Mouse (Mus musculus) neural tube, embryonic 14.5 days (tissue): ENCODE measurements at regions not wholly inside any gene's neighbourhood (a gene's known extent, or its start where the extent isn't known, plus 50 kb on each side); places are given as distances from the start of the nearest gene placed in this dataset.

ENCODE experiments used
- ATAC-seq: fragments of 200-750 bp; cut with Nextera tagmentation; 2 replicates; pipeline ENCODE4 v1.8.0; 2017; ENCODE audit warnings: low read depth, mild to moderate bottlenecking, moderate TSS enrichment, moderate library complexity
- H3K27ac ChIP-seq: fragments of 300-500 bp; sonication (generic); 2 replicates; pipeline ENCODE4 v1.5.1; 2014; ENCODE audit warnings: low read depth, mild to moderate bottlenecking, control low read depth, low read length, moderate library complexity, mixed read lengths
- H3K27me3 ChIP-seq: fragments of 300-500 bp; sonication (generic); 2 replicates; pipeline ENCODE4 v1.6.1; 2014; ENCODE audit warnings: low read length; ENCODE audit not compliant: control insufficient read depth, insufficient read depth
- H3K36me3 ChIP-seq: fragments of 300-500 bp; sonication (generic); 2 replicates; pipeline ENCODE4 v1.6.1; 2014; ENCODE audit warnings: low read length, mixed read lengths; ENCODE audit not compliant: control insufficient read depth, insufficient read depth
- H3K4me1 ChIP-seq: fragments of 300-500 bp; sonication (generic); 2 replicates; pipeline ENCODE4 v1.6.1; 2014; ENCODE audit warnings: low read length; ENCODE audit not compliant: control insufficient read depth, insufficient read depth
- H3K4me2 ChIP-seq: fragments of 300-500 bp; sonication (generic); 2 replicates; pipeline ENCODE4 v1.6.1; 2014; ENCODE audit warnings: mild to moderate bottlenecking, low read depth, low read length, control low read depth
- H3K4me3 ChIP-seq: fragments of 300-500 bp; sonication (generic); 2 replicates; pipeline ENCODE4 v1.5.1; 2014; ENCODE audit warnings: low read depth, low read length, control low read depth, mixed read lengths
- H3K9ac ChIP-seq: fragments of 300-500 bp; sonication (generic); replicated peaks from 2 replicates; pipeline ENCODE4 v1.6.1; 2014; ENCODE audit warnings: low read depth, mild to moderate bottlenecking, control low read depth, low read length, mixed read lengths
- H3K9me3 ChIP-seq: fragments of 300-500 bp; sonication (generic); 2 replicates; pipeline ENCODE4 v1.6.1; 2016; ENCODE audit warnings: low read length; ENCODE audit not compliant: control insufficient read depth
- WGBS: fragments of 180-500 bp; shearing (Covaris S2); extraction: QIAGEN DNeasy Blood & Tissue Kit; methylation state at CpG from one replicate; pipeline ENCODE4 v1.1.7; 2014; 5-methylcytosine and 5-hydroxymethylcytosine counted together

DNA sequence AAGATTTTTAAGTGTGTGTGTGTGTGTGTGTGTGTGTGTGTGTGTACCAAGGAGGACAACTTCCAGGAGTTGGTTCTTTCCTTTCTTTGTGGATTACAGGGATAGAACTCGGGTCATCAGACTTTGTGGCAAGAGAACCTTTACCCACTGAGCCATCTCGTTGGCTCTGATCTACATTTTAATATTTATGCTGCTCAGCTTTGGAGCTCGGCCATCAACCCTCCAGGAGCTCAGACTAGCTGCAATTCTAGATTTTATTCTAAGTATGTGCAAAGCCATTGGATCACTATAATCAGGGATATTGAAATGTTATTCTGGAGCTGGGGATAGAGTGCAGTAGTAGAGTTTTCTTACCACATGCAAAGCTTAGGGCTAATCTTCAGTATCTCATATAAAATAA, 183.6 kb upstream of the Fam19a5 start:
- H3K9ac ChIP-seq = no peak overlapping the region
- no peak for ATAC-seq

DNA sequence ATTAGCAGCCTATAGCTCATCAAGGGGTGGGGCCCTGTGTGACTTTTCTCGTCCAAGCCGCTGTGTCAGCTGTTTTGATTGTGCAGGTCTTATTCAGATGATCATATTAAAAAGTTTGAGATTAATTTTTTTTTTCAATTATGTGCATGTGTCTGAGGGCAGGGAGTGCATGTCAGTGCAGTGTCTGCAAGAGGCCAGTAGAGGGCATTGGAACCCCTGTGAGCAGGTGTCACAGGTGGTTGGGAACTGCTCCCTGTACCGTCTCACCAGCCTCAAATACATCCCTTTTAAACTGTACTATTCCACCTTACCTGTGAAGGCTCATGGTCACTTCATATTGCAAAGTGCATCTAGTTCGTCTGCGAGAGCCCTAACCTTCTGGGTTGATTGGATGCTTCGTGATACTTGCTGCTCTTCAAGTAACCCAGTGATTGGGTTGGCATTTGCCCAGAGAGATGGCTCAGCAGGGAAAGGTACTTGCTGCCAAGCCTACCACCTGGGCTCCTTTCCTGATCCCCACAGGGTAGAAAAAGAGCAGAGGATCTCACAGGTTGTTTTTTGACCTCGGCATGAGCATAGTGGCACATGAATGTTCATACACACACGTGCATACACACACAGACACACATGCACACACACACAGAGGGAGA, 178.3 kb upstream of the Fam19a5 start:
- Histone ChIP-seq H3K9ac (no peak overlapping the region), H3K27me3 (no peaks in the 10 kb centered on the region), H3K9me3 (no peaks in the 10 kb centered on the region), H3K27ac (no peak overlapping the region), H3K4me1 (no peaks in the 10 kb centered on the region), H3K4me2 (no peak overlapping the region), H3K36me3 (no peaks in the 10 kb centered on the region), H3K4me3 (no peak overlapping the region)
- no peak for ATAC-seq
- WGBS = 53% methylated on average over 8 of the region's 8 CpGs

More for the DNA sequence above, 183.6 kb upstream of the Fam19a5 start:
- Histone ChIP-seq H3K9me3 (no peaks in the 10 kb centered on the region), H3K4me2 (no peak overlapping the region), H3K4me3 (no peak overlapping the region), H3K27me3 (no peaks in the 10 kb centered on the region), H3K36me3 (no peaks in the 10 kb centered on the region), H3K27ac (no peak overlapping the region), H3K4me1 (no peaks in the 10 kb centered on the region)
- WGBS = 77% methylated on average over 3 of the region's 3 CpGs

DNA sequence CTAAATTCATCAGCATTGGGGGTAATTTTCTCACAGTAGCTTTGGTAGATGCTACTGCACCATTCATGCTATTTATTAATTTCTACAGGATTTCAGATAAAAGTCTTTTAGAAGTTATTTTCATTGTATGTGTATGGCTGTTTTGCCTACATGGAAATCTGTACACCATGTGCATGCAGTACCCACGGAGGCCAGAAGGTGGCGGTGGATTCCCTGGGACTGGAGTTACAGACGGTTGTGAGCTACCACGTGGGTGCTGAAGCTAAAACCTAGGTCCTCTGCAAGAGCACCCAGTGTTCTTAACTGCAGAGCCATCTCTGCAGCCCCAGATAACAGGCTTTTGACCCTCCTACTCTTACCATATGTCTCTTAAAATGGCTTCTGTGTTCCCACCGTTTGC, 176.7 kb upstream of the Fam19a5 start:
- no peak overlapping the region for H3K9ac ChIP-seq
- H3K36me3 ChIP-seq = no peaks in the 10 kb centered on the region
- H3K4me3 ChIP-seq = no peak overlapping the region
- no peaks in the 10 kb centered on the region for H3K4me1 ChIP-seq
- WGBS = 51% methylated on average over 5 of the region's 5 CpGs
- H3K27me3 ChIP-seq = no peaks in the 10 kb centered on the region
- no peak for ATAC-seq
- H3K27ac ChIP-seq = no peak overlapping the region
- H3K4me2 ChIP-seq = no peak overlapping the region
- H3K9me3 ChIP-seq = no peaks in the 10 kb centered on the region

DNA sequence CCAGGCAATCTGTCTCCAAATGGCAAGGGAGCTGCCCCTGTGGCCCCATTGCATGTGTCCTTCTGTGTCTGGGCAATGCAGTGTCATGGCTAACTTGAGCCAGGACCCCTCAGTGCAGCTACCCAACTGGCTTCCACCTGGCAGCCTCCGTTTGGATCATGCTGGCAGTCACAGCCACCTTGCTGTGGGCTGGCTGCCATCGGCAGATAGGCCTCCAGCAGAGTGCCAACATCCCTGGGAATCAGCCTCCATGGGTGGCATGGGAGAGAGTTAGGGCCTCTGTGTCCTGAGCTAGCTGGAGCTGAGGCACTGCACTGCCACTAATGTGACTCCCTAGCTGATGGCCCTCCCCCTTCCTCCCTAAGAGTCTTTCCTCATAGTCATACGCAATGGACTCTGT, 174.7 kb upstream of the Fam19a5 start:
- 92% methylated on average over 3 of the region's 3 CpGs for WGBS
- Histone ChIP-seq H3K4me3 (no peak overlapping the region), H3K27ac (no peak overlapping the region), H3K27me3 (no peaks in the 10 kb centered on the region), H3K9ac (no peak overlapping the region), H3K36me3 (no peaks in the 10 kb centered on the region), H3K4me2 (no peak overlapping the region), H3K4me1 (no peaks in the 10 kb centered on the region), H3K9me3 (no peaks in the 10 kb centered on the region)
- ATAC-seq = no peak

DNA sequence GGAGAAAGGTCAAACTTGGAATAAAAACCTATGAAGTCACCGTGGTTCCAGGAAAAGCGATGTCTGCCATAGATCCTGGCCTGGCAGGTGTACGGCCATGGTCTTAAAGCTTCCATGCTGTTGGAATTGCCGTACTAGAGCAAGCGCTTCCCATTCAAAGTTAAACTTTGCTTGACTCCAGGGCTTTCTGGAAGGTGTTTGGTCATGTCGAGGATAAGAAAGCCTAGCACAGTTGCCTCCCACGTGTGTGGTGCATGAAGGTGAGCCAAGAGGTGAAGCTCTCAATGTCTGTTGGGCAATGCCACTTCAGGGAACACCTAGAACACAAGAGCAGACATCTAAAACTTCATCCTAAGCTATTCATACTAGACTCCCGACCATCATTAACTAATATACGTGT, 174.3 kb upstream of the Fam19a5 start:
- Histone ChIP-seq H3K9me3 (no peaks in the 10 kb centered on the region), H3K27me3 (no peaks in the 10 kb centered on the region), H3K36me3 (no peaks in the 10 kb centered on the region), H3K4me2 (no peak overlapping the region), H3K4me3 (no peak overlapping the region), H3K9ac (no peak overlapping the region), H3K27ac (no peak overlapping the region), H3K4me1 (no peaks in the 10 kb centered on the region)
- WGBS = 92% methylated on average over 9 of the region's 9 CpGs
- ATAC-seq = no peak

DNA sequence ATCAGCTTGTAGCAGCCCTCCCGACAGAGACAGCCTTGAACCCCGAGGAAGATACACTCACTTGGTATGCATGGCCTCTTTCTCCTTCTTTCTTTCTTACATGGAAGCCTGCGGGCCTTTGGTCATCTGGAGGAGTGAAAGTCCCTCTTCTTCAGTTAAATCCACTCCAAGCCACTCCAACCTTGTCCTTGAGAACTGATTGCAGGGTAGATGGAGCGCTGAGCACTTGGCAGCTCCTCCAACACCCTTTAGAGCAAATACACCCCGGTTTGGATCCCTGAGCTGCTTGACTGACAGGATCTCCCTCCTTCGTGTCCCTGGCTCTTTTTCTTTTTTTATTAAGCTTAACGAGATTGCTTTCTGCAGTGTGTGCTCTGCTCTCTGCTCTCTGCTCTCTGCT, 173.3 kb upstream of the Fam19a5 start:
- no peak overlapping the region for H3K9ac ChIP-seq
- no peaks in the 10 kb centered on the region for H3K27me3 ChIP-seq
- H3K4me3 ChIP-seq = no peak overlapping the region
- 84% methylated on average over 7 of the region's 7 CpGs for WGBS
- H3K9me3 ChIP-seq = no peaks in the 10 kb centered on the region
- H3K4me1 ChIP-seq = peaks cover 6% of the 10 kb centered on the region; the same call in 1 of the 2 replicates
- ATAC-seq = no peak
- no peak overlapping the region for H3K27ac ChIP-seq
- no peaks in the 10 kb centered on the region for H3K36me3 ChIP-seq
- H3K4me2 ChIP-seq = no peak overlapping the region

DNA sequence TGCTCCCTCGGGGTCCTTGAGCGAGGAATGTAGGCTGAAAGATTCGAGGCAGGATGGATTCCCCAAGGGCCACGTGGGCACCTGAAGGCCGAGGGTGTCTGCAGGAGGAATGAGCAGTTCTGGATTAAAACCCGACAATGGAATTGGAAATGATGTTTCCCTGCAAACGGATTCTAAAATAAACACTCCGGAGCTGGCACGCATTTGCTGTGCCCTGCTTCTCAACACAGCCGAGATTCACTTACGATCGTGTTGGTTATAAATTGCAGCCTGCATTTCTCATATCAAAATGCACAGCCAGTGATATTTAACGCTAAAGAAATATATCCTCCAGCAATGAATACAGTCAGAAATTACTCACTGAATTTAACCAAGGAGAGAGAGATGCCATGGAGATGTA, 169.4 kb upstream of the Fam19a5 start:
- no peak overlapping the region for H3K9ac ChIP-seq
- H3K36me3 ChIP-seq = no peaks in the 10 kb centered on the region
- WGBS = 67% methylated on average over 13 of the region's 13 CpGs
- no peak overlapping the region for H3K4me2 ChIP-seq
- H3K9me3 ChIP-seq = no peaks in the 10 kb centered on the region
- H3K4me3 ChIP-seq = no peak overlapping the region
- no peak overlapping the region; the same call in 1 of the 2 replicates for H3K27ac ChIP-seq
- peaks cover 6% of the 10 kb centered on the region; the same call in 1 of the 2 replicates for H3K4me1 ChIP-seq
- H3K27me3 ChIP-seq = no peaks in the 10 kb centered on the region
- ATAC-seq = no peak

DNA sequence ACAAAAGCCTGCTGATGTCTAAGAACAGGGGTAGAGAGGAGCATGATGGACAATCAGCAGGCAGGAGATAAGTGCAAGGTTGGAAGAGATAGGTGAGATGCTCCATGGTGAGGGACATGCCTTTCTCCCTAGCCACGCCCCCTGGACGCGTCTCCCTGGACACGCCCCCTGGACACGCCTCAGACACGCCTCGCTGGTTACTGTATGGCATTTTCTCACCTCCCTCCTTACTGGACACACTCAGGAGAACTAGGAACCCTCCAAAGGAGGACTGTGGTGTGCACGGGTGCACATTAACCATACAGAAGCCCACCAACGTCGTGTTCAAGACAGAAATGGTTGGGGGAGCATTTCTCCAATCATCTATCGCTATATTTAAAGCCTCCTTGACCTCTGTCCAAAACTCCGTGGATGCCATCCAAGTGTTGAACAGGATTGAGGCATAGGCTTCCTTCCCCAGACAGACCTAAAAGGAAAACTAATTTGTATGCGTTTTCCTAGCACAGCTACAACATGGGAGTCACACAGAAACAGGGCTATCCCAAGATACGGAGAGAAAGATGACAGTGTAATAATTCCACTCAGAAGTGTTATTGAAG, 168.4 kb upstream of the Fam19a5 start:
- Histone ChIP-seq H3K9me3 (no peaks in the 10 kb centered on the region), H3K27me3 (no peaks in the 10 kb centered on the region), H3K27ac (no peak overlapping the region), H3K4me2 (no peak overlapping the region), H3K9ac (no peak overlapping the region), H3K4me1 (peaks cover 6% of the 10 kb centered on the region; the same call in 1 of the 2 replicates), H3K4me3 (no peak overlapping the region), H3K36me3 (no peaks in the 10 kb centered on the region)
- 82% methylated on average over 14 of the region's 14 CpGs for WGBS
- no peak for ATAC-seq

DNA sequence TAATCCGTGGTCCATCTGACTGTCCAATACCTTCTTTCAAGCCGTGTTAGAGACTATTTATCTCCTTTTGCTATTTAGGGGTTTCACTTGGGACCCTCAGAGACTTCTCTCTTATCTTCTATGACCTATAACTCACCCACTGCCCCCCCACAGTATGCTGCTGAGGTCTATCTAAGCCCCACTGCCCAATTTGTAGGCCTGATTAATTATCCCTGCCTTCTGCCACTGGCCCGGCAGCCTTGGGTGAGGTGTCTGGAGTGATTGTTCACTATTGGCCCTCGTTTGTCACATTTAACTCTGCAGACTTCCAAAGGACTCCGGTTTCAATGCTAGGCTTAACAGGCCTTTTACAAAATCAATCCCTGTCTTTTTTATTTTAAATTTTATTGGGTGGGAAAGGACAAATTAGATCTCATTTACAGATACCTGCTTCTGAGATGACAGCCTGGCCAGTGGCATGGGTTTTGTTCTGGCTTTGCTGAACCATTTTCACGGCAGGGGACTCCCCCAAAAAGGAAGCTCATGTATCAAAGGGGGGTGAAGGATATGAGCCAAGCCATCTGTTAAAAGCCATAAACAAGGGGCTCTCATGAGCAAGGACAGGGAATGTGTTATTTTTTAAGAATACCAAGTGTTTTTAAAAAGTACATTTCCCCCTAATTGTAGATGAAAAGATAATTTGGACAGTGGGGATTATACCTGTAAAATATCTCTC, 160.4 kb upstream of the Fam19a5 start:
- Histone ChIP-seq H3K9me3 (no peaks in the 10 kb centered on the region), H3K27ac (no peak overlapping the region; the same call in 1 of the 2 replicates), H3K4me1 (0 out of 2 replicates have a peak, but pooled peaks cover 4% of the 10 kb centered on the region), H3K27me3 (no peaks in the 10 kb centered on the region), H3K4me2 (no peak overlapping the region), H3K4me3 (no peak overlapping the region), H3K9ac (no peak overlapping the region), H3K36me3 (no peaks in the 10 kb centered on the region)
- 41% methylated on average over 6 of the region's 6 CpGs for WGBS
- ATAC-seq = no peak
